Mouse (Mus musculus) neural tube, embryonic 15.5 days (tissue): ENCODE measurements around the gene Tmc2. TPM values are rescaled to one million over a fixed set of nuclear protein-coding genes. Genes with fewer than 3 reads are reported as not detected.

Experiments used
- polyA plus RNA-seq: library from polyadenylated mRNA; unstranded; fragments of >200 nt; fragmentation: Nextera tagmentation; extraction: Ambion mirVana; gene quantifications from 2 replicates; pipeline ENCODE4 v1.2.1, GENCODE M21; 2015

Tmc2 gene
- polyA plus RNA-seq, 1 experiment from 2014 or later: not detected

Other genes starting within 250 kb of the Tmc2 start
- 0.05 TPM in 1 of 2 replicates, not detected in the other for gene Tgm3, start 182.8 kb upstream of the Tmc2 start, polyA plus RNA-seq
- 0.04 TPM in 1 of 2 replicates, not detected in the other for gene Tgm6, start 82.8 kb upstream of the Tmc2 start, polyA plus RNA-seq
- gene Snrpb, start 15.8 kb upstream of the Tmc2 start, polyA plus RNA-seq: 283 and 366 TPM in 2 replicates
- gene Nop56, start 79.2 kb downstream of the Tmc2 start, polyA plus RNA-seq: 275 and 293 TPM in 2 replicates
- gene Idh3b, start 89.4 kb downstream of the Tmc2 start, polyA plus RNA-seq: 193 and 199 TPM in 2 replicates
- gene Ebf4, start 100.0 kb downstream of the Tmc2 start, polyA plus RNA-seq: 4.7 and 7.8 TPM in 2 replicates
- 27.8 and 30.3 TPM in 2 replicates for gene Cpxm1, start 202.4 kb downstream of the Tmc2 start, polyA plus RNA-seq
- gene Gm28372, start 210.0 kb downstream of the Tmc2 start, polyA plus RNA-seq: 0.17 TPM in 1 of 2 replicates, not detected in the other
- 0.36 and 0.56 TPM in 2 replicates for gene 1700020A23Rik, start 210.1 kb downstream of the Tmc2 start, polyA plus RNA-seq
- not detected in 2 replicates for gene Tmem239, start 211.3 kb downstream of the Tmc2 start, polyA plus RNA-seq
- gene Vps16, start 229.1 kb downstream of the Tmc2 start, polyA plus RNA-seq: 102 TPM in 2 replicates
- 14.3 and 16.0 TPM in 2 replicates for gene Pced1a, start 229.5 kb downstream of the Tmc2 start, polyA plus RNA-seq